In the genomic region with DNA sequence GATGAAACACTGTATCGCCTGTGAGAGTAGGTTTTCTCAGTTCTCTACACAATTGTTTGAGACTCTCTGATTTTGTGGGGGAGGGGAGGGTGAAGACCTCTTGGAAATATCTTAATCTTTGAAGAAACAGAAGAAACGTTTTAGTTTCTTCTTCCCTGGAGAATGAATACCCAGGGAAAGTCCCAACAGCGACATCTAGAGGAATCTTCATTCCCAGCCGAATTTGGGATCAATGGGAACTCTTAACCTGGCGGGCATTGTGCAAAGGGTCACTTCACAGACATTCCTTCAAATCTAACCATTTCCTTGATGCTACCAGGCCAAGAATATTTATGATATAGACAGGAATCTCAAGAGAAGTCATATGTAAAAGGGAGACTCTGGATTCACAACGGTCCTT, we compare ENCODE assay signal across 9 mouse cellular contexts. TPM values are rescaled to one million over a fixed set of nuclear protein-coding genes. Genes with fewer than 3 reads are reported as not detected.
DNase-seq lines count a peak whose midpoint lies in the region; ATAC-seq and TF ChIP-seq lines count a peak whose summit lies in the region.
"Had no signal": no experiment of that assay in that cellular context is flagged by ENCODE, and none has a peak within 500 bp of the region (broad histone marks: within the 10 kb centered on the region; RNA-seq: fewer than 3 reads in every experiment).

No protein-coding gene starts in this region.

- DNase-seq in lung, adult 2 months: no peak
- DNase-seq in lung, postnatal 4 days: no peak
- peak; percentile 83 for DNase-seq in embryo, embryonic 10.5 days (ENCODE audit: low spot score)
- DNase-seq in layer of hippocampus, postnatal 10 days (ENCODE audit: low spot score in 2 of 2): peak; percentile 22 to 34
- DNase-seq in urinary bladder, postnatal 4 days (ENCODE audit: low spot score in 2 of 2): no peak

- no peaks in the 10 kb centered on the region for H3K4me1 ChIP-seq in forebrain, embryonic 13.5 days
- H3K4me1 ChIP-seq in forebrain, embryonic 15.5 days: no peaks in the 10 kb centered on the region
- no peaks in the 10 kb centered on the region; the same call in 1 of the 2 replicates for H3K4me1 ChIP-seq in lung, adult 2 months (ENCODE audit: control insufficient read depth, insufficient read depth, low read length)
- H3K4me1 ChIP-seq: limb, embryonic 13.5 days had no signal

- H3K4me3 ChIP-seq in forebrain, embryonic 13.5 days: no peak overlapping the region
- H3K4me3 ChIP-seq in forebrain, embryonic 15.5 days: no peak overlapping the region
- no peak overlapping the region for H3K4me3 ChIP-seq in lung, adult 2 months (replicated peaks; ENCODE audit: extremely low read depth, low read depth, low read length)
- H3K4me3 ChIP-seq: limb, embryonic 13.5 days had no signal

- 24% methylated on average over 6 of the region's 6 CpGs for WGBS in forebrain, embryonic 13.5 days
- 26% methylated on average over 6 of the region's 6 CpGs for WGBS in forebrain, embryonic 15.5 days
- 27% methylated on average over 6 of the region's 6 CpGs for WGBS in lung, adult 2 months

- no peaks in the 10 kb centered on the region for H3K36me3 ChIP-seq in forebrain, embryonic 13.5 days (ENCODE audit: poor library complexity, severe bottlenecking)
- H3K36me3 ChIP-seq in forebrain, embryonic 15.5 days: no peaks in the 10 kb centered on the region
- H3K36me3 ChIP-seq: limb, embryonic 13.5 days had no signal

- 0 out of 2 replicates have a peak, but pooled peaks have one; percentile 12 for TF ChIP-seq CTCF in lung, adult 2 months (IDR thresholded peaks at IDR 0.05; ENCODE audit: insufficient read depth, low read length)

- H3K9me3 ChIP-seq in forebrain, embryonic 13.5 days (replicated peaks): no peaks in the 10 kb centered on the region
- H3K9me3 ChIP-seq in forebrain, embryonic 15.5 days: no peaks in the 10 kb centered on the region
- H3K9me3 ChIP-seq: limb, embryonic 13.5 days had no signal

- TF ChIP-seq POLR2A in lung, adult 2 months (IDR thresholded peaks at IDR 0.05; ENCODE audit: borderline replicate concordance, extremely low read depth, low read depth, low read length): no peak

- H3K9ac ChIP-seq in forebrain, embryonic 13.5 days: no peak overlapping the region
- H3K9ac ChIP-seq in forebrain, embryonic 15.5 days (replicated peaks): no peak overlapping the region
- H3K9ac ChIP-seq: limb, embryonic 13.5 days had no signal

- no peak overlapping the region for H3K27ac ChIP-seq in forebrain, embryonic 13.5 days
- H3K27ac ChIP-seq in forebrain, embryonic 15.5 days (replicated peaks): no peak overlapping the region
- H3K27ac ChIP-seq: limb, embryonic 13.5 days had no signal

- no peaks in the 10 kb centered on the region for H3K27me3 ChIP-seq in forebrain, embryonic 13.5 days
- no peaks in the 10 kb centered on the region for H3K27me3 ChIP-seq in forebrain, embryonic 15.5 days
- H3K27me3 ChIP-seq: limb, embryonic 13.5 days had no signal

- H3K4me2 ChIP-seq in forebrain, embryonic 13.5 days: no peak overlapping the region
- no peak overlapping the region for H3K4me2 ChIP-seq in forebrain, embryonic 15.5 days (replicated peaks)
- H3K4me2 ChIP-seq: limb, embryonic 13.5 days had no signal

- 0 out of 2 replicates have a peak, but pooled peaks have one; percentile 13 for ATAC-seq in forebrain, embryonic 13.5 days
- no peak for ATAC-seq in forebrain, embryonic 15.5 days (replicated peaks)
- no peak for ATAC-seq in CD4-positive, CD25-positive, alpha-beta regulatory T cell, adult 4 months

RNA-seq across cellular contexts. Expression of a gene that starts 17.2 kb away (rescaled TPM):
- 0.08 TPM in 1 of 2 replicates, not detected in the other for polyA plus RNA-seq in forebrain, embryonic 13.5 days (2015; fragmentation: Nextera tagmentation; extraction: Ambion mirVana)
- polyA plus RNA-seq in forebrain, embryonic 15.5 days (2015; fragmentation: Nextera tagmentation; extraction: Ambion mirVana): 0.05 and 0.15 TPM in 2 replicates
- 0.11 and 0.18 TPM in 2 replicates for polyA plus RNA-seq in lung, adult 2 months (2012; rRNA removed)
- not detected for total RNA-seq in layer of hippocampus, postnatal 10 days (2021)
- polyA plus RNA-seq in CD4-positive, CD25-positive, alpha-beta regulatory T cell, adult 4 months (2017; shearing (Covaris generic)): 10 to 100 TPM; 55.6 to 63.7 TPM
- polyA plus RNA-seq: limb, embryonic 13.5 days had no signal

Comparison
In these comparisons a context has a peak if more than half of its experiments do, and no peak if none do; other contexts are left out.
1. DNase-seq: peak in embryo, embryonic 10.5 days (single experiment) and layer of hippocampus, postnatal 10 days (2 of 2); none in lung, adult 2 months (single experiment), lung, postnatal 4 days (0 of 2) and urinary bladder, postnatal 4 days (0 of 2).
2. RNA of a gene that starts 17.2 kb away (polyA plus RNA-seq): 55.6 to 63.7 TPM in CD4-positive, CD25-positive, alpha-beta regulatory T cell, adult 4 months; 0.11 to 0.18 TPM in lung, adult 2 months, 0.05 to 0.15 TPM in forebrain, embryonic 15.5 days and 0.08 TPM in forebrain, embryonic 13.5 days; every median in the first group is over 10 times any median in the second.